Mouse (Mus musculus) limb, embryonic 11.5 days (tissue): ENCODE measurements around the gene Lst1. TPM values are rescaled to one million over a fixed set of nuclear protein-coding genes. Genes with fewer than 3 reads are reported as not detected.

Experiments
- ATAC-seq: fragments of 200-750 bp; cut with Nextera tagmentation; 2 replicates; pipeline ENCODE4 v1.8.0; 2017; ENCODE audit warnings: low read depth; ENCODE audit not compliant: insufficient number of reproducible peaks, low FRiP score, low TSS enrichment
- DNase-seq: peaks from one replicate; pipeline ENCODE4 v3.0.0-alpha.2; 2015; ENCODE audit warnings: low spot score
- H3K27ac ChIP-seq: fragments of 300-500 bp; sonication (generic); replicated peaks from 2 replicates; pipeline ENCODE4 v1.5.1; 2014; ENCODE audit warnings: low read depth, mild to moderate bottlenecking, low read length
- H3K27me3 ChIP-seq: fragments of 300-500 bp; sonication (generic); 2 replicates; pipeline ENCODE4 v1.6.1; 2014; ENCODE audit warnings: mild to moderate bottlenecking, low read length, mixed read lengths; ENCODE audit not compliant: control insufficient read depth, insufficient read depth
- H3K36me3 ChIP-seq: fragments of 300-500 bp; sonication (generic); 2 replicates; pipeline ENCODE4 v1.6.1; 2014; ENCODE audit warnings: mild to moderate bottlenecking, low read length, moderate library complexity, mixed read lengths; ENCODE audit not compliant: control insufficient read depth, insufficient read depth
- H3K4me1 ChIP-seq: fragments of 300-500 bp; sonication (generic); 2 replicates; pipeline ENCODE4 v1.6.1; 2014; ENCODE audit warnings: low read length, mixed read lengths; ENCODE audit not compliant: control insufficient read depth, insufficient read depth
- H3K4me2 ChIP-seq: fragments of 300-500 bp; sonication (generic); 2 replicates; pipeline ENCODE4 v1.6.1; 2014; ENCODE audit warnings: low read depth, mild to moderate bottlenecking, moderate library complexity; ENCODE audit not compliant: severe bottlenecking
- H3K4me3 ChIP-seq: fragments of 300-500 bp; sonication (generic); 2 replicates; pipeline ENCODE4 v1.5.1; 2014; ENCODE audit warnings: low read depth, low read length
- H3K9ac ChIP-seq: fragments of 300-500 bp; sonication (generic); 2 replicates; pipeline ENCODE4 v1.6.1; 2014; ENCODE audit warnings: mild to moderate bottlenecking, low read length
- H3K9me3 ChIP-seq: fragments of 300-500 bp; sonication (generic); 2 replicates; pipeline ENCODE4 v1.6.1; 2016; ENCODE audit warnings: low read length; ENCODE audit not compliant: control insufficient read depth
- WGBS: fragments of 180-500 bp; shearing (Covaris S2); extraction: QIAGEN DNeasy Blood & Tissue Kit; methylation state at CpG from one replicate; pipeline ENCODE4 v1.1.7; 2014; 5-methylcytosine and 5-hydroxymethylcytosine counted together
- microRNA-seq: library from miRNA; unstranded; fragments of <30 nt; microRNA quantifications from one replicate; pipeline ENCODE4, GENCODE M21; 2016
- polyA plus RNA-seq: library from polyadenylated mRNA; unstranded; fragments of >200 nt; fragmentation: Nextera tagmentation; extraction: Ambion mirVana; gene quantifications from 2 replicates; pipeline ENCODE4 v1.2.1, GENCODE M21; 2014

Gene Lst1
- polyA plus RNA-seq, 1 experiment from 2014 or later = 4.7 TPM

DNA sequence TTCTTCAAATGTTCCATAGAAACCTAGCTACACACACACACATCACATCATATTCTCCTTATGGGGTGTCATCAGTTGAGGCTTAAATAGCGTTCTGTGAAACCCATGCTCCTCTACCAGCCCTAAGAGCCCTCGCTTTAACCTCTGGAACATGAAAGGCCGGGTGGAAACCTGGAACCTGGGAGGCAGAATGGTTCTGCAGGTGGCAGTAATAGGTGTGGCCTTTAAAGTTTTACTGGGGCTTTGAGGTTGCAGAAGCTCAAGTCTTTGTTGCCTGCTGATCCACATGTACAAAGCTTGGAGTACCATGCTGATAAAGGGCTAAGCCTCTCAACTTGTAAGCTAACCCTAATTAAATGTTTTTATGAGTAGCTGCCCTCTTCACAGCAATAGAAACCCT, 40.9 kb downstream of the Lst1 start:
- Histone ChIP-seq H3K36me3 (peaks cover 64% of the 10 kb centered on the region), H3K9ac (no peak overlapping the region), H3K27me3 (no peaks in the 10 kb centered on the region), H3K27ac (no peak overlapping the region), H3K4me3 (no peak overlapping the region), H3K4me1 (no peaks in the 10 kb centered on the region), H3K9me3 (no peaks in the 10 kb centered on the region; the same call in 1 of the 2 replicates), H3K4me2 (no peak overlapping the region)
- WGBS = 43% methylated on average over 3 of the region's 3 CpGs
- DNase-seq (peak; percentile 50), ATAC-seq (no peak)

DNA sequence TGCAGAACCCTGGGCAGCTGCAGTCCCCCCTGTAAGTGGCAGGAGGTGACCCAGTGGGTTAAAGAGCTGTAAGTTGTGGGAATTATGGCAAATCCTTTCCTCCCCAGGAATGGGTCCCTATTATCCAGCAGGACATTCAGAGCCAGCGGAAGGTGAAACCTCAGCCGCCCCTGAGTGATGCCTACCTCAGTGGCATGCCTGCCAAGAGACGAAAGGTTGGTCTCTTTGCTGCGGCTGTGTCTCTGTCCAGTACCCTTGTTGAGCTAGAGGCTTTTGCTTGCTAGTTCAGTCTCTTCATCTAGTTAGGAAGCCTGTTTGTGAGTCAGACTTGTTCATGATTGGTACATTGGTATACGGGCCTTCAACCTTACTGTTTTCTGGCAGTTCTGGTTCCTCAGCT, 42.1 kb downstream of the Lst1 start:
- WGBS = 92% methylated on average over 5 of the region's 5 CpGs
- no peak for DNase-seq
- no peak for ATAC-seq
- Histone ChIP-seq H3K4me2 (no peak overlapping the region), H3K27ac (no peak overlapping the region), H3K4me3 (no peak overlapping the region), H3K27me3 (no peaks in the 10 kb centered on the region), H3K36me3 (peaks cover 69% of the 10 kb centered on the region), H3K9ac (no peak overlapping the region), H3K4me1 (no peaks in the 10 kb centered on the region), H3K9me3 (no peaks in the 10 kb centered on the region; the same call in 1 of the 2 replicates)

DNA sequence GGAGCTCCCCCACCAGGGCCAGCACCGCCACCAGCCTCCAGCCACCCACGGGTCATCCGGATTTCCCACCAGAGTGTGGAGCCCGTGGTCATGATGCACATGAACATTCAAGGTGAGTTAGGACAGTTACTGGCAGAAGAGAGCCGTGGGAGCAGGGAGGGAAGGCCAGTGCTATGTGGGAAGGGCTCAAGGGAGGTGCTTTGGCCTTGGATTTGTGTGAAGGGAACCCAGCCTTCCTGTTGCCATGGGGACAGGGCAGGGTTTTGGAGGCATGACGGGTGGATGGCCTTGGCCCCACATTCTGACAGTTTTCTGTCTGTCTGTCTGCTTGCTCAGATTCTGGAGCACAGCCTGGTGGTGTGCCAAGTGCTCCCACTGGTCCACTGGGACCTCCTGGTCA, 46.3 kb downstream of the Lst1 start:
- peaks cover 1% of the 10 kb centered on the region; the same call in 1 of the 2 replicates for H3K4me1 ChIP-seq
- H3K4me2 ChIP-seq = no peak overlapping the region
- no peaks in the 10 kb centered on the region for H3K27me3 ChIP-seq
- no peak overlapping the region for H3K4me3 ChIP-seq
- peaks cover 74% of the 10 kb centered on the region for H3K36me3 ChIP-seq
- H3K9ac ChIP-seq = no peak overlapping the region
- H3K27ac ChIP-seq = no peak overlapping the region
- DNase-seq = no peak
- no peak for ATAC-seq
- 95% methylated on average over 6 of the region's 6 CpGs for WGBS
- H3K9me3 ChIP-seq = no peaks in the 10 kb centered on the region; the same call in 1 of the 2 replicates

DNA sequence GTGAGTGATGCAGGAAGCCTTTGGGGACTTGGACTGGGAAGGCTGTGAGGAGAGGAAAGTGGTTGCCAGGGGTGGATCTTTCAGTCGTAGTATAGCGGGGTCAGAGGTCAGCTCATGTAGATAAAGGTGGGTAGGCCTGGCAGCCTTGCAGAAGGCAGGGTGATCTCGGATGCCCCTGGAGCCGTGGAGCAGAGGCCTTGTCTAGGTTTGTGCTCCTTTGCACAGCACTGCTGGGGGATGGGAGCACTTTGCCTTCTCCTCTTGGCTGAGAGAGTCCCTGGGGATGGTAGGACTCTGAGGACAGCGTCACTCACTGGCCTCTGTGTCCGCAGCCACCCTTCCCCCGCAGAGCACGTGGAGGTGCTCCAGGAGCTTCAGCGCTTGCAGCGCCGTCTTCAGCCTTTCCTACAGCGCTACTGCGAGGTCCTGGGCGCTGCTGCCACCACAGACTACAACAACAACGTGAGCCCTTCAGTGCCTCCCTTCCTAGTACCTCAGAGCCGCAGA, 47.7 kb downstream of the Lst1 start:
- WGBS = 87% methylated on average over 16 of the region's 16 CpGs
- peaks cover 65% of the 10 kb centered on the region for H3K36me3 ChIP-seq
- DNase-seq (no peak), ATAC-seq (no peak)
- H3K4me1 ChIP-seq = peaks cover 8% of the 10 kb centered on the region
- H3K4me2 ChIP-seq = no peak overlapping the region
- H3K9ac ChIP-seq = no peak overlapping the region
- H3K27me3 ChIP-seq = no peaks in the 10 kb centered on the region
- no peaks in the 10 kb centered on the region; the same call in 1 of the 2 replicates for H3K9me3 ChIP-seq
- H3K4me3 ChIP-seq = no peak overlapping the region
- H3K27ac ChIP-seq = no peak overlapping the region

DNA sequence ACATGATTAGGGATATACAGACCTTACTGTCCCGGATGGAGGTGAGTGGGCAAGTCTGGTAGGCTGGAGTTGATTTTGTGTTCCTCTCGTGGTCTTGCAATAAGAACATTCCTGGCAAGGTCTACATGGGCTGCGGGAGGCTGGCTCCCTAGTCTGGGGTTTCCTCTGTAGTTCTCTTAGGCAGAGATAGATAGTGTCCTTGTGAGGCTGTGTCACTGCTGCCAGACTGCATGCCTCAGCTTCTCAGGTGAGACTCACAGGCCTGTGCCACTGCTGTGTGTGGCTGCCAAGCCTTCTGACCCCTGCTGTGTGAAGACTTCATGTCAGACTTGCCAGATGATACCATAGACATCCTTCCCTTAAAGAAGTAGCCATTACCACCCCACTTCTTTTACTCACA, 49.0 kb downstream of the Lst1 start:
- Histone ChIP-seq H3K4me3 (no peak overlapping the region), H3K9me3 (no peaks in the 10 kb centered on the region; the same call in 1 of the 2 replicates), H3K4me1 (peaks cover 8% of the 10 kb centered on the region), H3K4me2 (no peak overlapping the region), H3K27me3 (no peaks in the 10 kb centered on the region), H3K27ac (no peak overlapping the region), H3K36me3 (peaks cover 52% of the 10 kb centered on the region), H3K9ac (no peak overlapping the region)
- ATAC-seq (no peak), DNase-seq (no peak)
- WGBS = 93% methylated on average over 3 of the region's 3 CpGs

DNA sequence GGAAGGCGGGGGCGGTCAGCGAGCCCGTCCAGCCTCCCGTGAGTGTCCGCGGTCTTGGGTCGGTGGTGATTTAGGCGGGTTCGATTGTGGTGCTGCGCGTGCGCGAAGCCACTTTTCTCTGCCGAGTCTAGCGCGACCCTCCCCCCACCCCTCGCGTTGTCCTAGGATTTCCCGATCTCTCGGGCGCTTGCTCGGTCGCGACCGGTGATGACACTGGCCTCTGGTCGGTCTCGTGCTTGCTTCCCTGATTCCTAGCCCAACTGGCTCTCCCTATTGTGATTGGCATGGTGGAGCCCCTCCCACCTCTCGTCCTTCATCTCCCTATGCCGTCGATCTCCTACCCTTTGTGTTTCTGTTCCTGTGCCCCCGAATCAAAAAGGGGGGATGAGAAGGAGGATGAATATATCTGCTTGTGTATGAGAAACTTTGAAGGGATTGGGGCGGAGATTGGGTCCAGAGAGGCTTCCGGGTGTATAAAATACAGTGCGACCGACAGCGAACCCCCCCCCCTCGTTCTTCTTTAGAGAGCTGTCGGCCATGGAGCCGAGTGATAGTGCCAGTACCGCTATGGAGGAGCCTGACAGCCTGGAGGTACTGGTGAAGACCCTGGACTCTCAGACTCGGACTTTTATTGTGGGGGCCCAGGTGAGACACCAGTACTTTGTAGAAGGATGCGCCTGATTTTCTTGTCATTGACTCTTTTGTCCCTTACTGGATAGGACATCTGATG, 52.5 kb downstream of the Lst1 start:
- no peaks in the 10 kb centered on the region for H3K9me3 ChIP-seq
- H3K4me2 ChIP-seq = peak overlapping the region; percentile 62
- no peaks in the 10 kb centered on the region for H3K27me3 ChIP-seq
- DNase-seq (no peak), ATAC-seq (peak; percentile 61; the same call in 1 of the 2 replicates)
- peaks cover 22% of the 10 kb centered on the region for H3K36me3 ChIP-seq
- peak overlapping the region; percentile 64 for H3K9ac ChIP-seq
- peak overlapping the region; percentile 62 for H3K4me3 ChIP-seq
- H3K4me1 ChIP-seq = peaks cover 8% of the 10 kb centered on the region
- WGBS = under 1% methylated on average over 40 of the region's 43 CpGs
- peak overlapping the region; percentile 81 for H3K27ac ChIP-seq

Small RNA genes lying within 50 kb of the gene (microRNA-seq; reads per million reads assigned to microRNA genes)
- gene Mir6973a = not detected
- gene Mir6974 = not detected

Other genes starting within 250 kb of the Lst1 start
- gene Hspa1b, start 229.2 kb downstream of the Lst1 start, polyA plus RNA-seq = 0.43 and 0.44 TPM in 2 replicates
- 0.36 and 0.43 TPM in 2 replicates for gene Gm20481, start 218.5 kb downstream of the Lst1 start, polyA plus RNA-seq
- 0.75 and 4.0 TPM in 2 replicates for gene Hspa1a, start 216.3 kb downstream of the Lst1 start, polyA plus RNA-seq
- 1.5 and 1.6 TPM in 2 replicates for gene Hspa1l, start 215.7 kb downstream of the Lst1 start, polyA plus RNA-seq
- gene Lsm2, start 206.6 kb downstream of the Lst1 start, polyA plus RNA-seq = 266 and 271 TPM in 2 replicates
- 124 and 140 TPM in 2 replicates for gene Vars, start 187.5 kb downstream of the Lst1 start, polyA plus RNA-seq
- 0.07 and 0.16 TPM in 2 replicates for gene Vwa7, start 171.9 kb downstream of the Lst1 start, polyA plus RNA-seq
- gene Sapcd1, start 160.4 kb downstream of the Lst1 start, polyA plus RNA-seq = 1.4 TPM in 2 replicates
- gene Msh5, start 141.7 kb downstream of the Lst1 start, polyA plus RNA-seq = 3.5 and 3.7 TPM in 2 replicates
- gene Clic1, start 138.5 kb downstream of the Lst1 start, polyA plus RNA-seq = 52.1 and 76.7 TPM in 2 replicates
- gene Ddah2, start 129.4 kb downstream of the Lst1 start, polyA plus RNA-seq = 553 and 582 TPM in 2 replicates
- 0.16 TPM in 1 of 2 replicates, not detected in the other for gene Ly6g6c, start 123.1 kb downstream of the Lst1 start, polyA plus RNA-seq
- gene Mpig6b, start 122.3 kb downstream of the Lst1 start, polyA plus RNA-seq = 0.84 and 1.2 TPM in 2 replicates
- gene Ly6g6e, start 111.5 kb downstream of the Lst1 start, polyA plus RNA-seq = 1.5 and 2.1 TPM in 2 replicates
- 0.72 and 1.6 TPM in 2 replicates for gene Ly6g6d, start 110.4 kb downstream of the Lst1 start, polyA plus RNA-seq
- 0.27 and 0.73 TPM in 2 replicates for gene Ly6g6f, start 102.8 kb downstream of the Lst1 start, polyA plus RNA-seq
- 43.1 and 46.9 TPM in 2 replicates for gene Abhd16a, start 99.2 kb downstream of the Lst1 start, polyA plus RNA-seq
- not detected in 2 replicates for gene Ly6g5c, start 80.2 kb downstream of the Lst1 start, polyA plus RNA-seq
- gene Ly6g5b, start 73.0 kb downstream of the Lst1 start, polyA plus RNA-seq = 0.44 and 0.75 TPM in 2 replicates
- gene Gpank1, start 67.0 kb downstream of the Lst1 start, polyA plus RNA-seq = 24.0 and 29.1 TPM in 2 replicates
- gene Csnk2b, start 66.4 kb downstream of the Lst1 start, polyA plus RNA-seq = 277 and 290 TPM in 2 replicates
- gene D17H6S53E, start 62.1 kb downstream of the Lst1 start, polyA plus RNA-seq = 8.6 and 8.9 TPM in 2 replicates
- 0.44 and 1.5 TPM in 2 replicates for gene Apom, start 56.4 kb downstream of the Lst1 start, polyA plus RNA-seq
- 103 and 104 TPM in 2 replicates for gene Bag6, start 53.3 kb downstream of the Lst1 start, polyA plus RNA-seq
- 215 and 234 TPM in 2 replicates for gene Prrc2a, start 23.5 kb downstream of the Lst1 start, polyA plus RNA-seq
- gene Aif1, start 12.4 kb downstream of the Lst1 start, polyA plus RNA-seq = 3.4 and 3.9 TPM in 2 replicates
- 0.45 and 0.54 TPM in 2 replicates for gene Ltb, start 6.0 kb upstream of the Lst1 start, polyA plus RNA-seq
- not detected in 2 replicates for gene Tnf, start 13.6 kb upstream of the Lst1 start, polyA plus RNA-seq
- 0.11 and 0.27 TPM in 2 replicates for gene Lta, start 16.9 kb upstream of the Lst1 start, polyA plus RNA-seq
- gene Gm16181, start 32.4 kb upstream of the Lst1 start, polyA plus RNA-seq = not detected in 2 replicates
- 3.9 and 5.9 TPM in 2 replicates for gene Atp6v1g2, start 45.2 kb upstream of the Lst1 start, polyA plus RNA-seq
- 4.0 and 4.6 TPM in 2 replicates for gene Nfkbil1, start 47.4 kb upstream of the Lst1 start, polyA plus RNA-seq
- gene Ddx39b, start 53.3 kb upstream of the Lst1 start, polyA plus RNA-seq = 739 and 748 TPM in 2 replicates
- 15.7 and 16.3 TPM in 2 replicates for gene H2-D1, start 74.3 kb upstream of the Lst1 start, polyA plus RNA-seq
- gene H2-Q1, start 132.0 kb upstream of the Lst1 start, polyA plus RNA-seq = not detected in 2 replicates
- gene H2-Q2, start 153.8 kb upstream of the Lst1 start, polyA plus RNA-seq = 0.16 and 0.31 TPM in 2 replicates
- gene H2-Q4, start 191.2 kb upstream of the Lst1 start, polyA plus RNA-seq = 3.6 and 4.0 TPM in 2 replicates
- 2.5 and 3.1 TPM in 2 replicates for gene H2-Q6, start 236.4 kb upstream of the Lst1 start, polyA plus RNA-seq